Mouse (Mus musculus): ENCODE data around the gene Fpr1. TPM values are rescaled to one million over a fixed set of nuclear protein-coding genes. Genes with fewer than 3 reads are reported as not detected.

Fpr1 gene
- total and polyA plus RNA-seq, 2 experiments from 2014 or later, result 0.53 TPM; not detected in 1

GRCm38 (mm10) chr17:17879347-17879746, 4.4 kb downstream of the Fpr1 start:
- Histone ChIP-seq H3K4me2 (ENCODE audit: low read depth, low read length) (no peak overlapping the region), H3K36me3 (replicated peaks; ENCODE audit: control insufficient read depth, insufficient read depth, low read length) (no peaks in the 10 kb centered on the region), H3K9me3 (replicated peaks; ENCODE audit: control insufficient read depth, low read length) (no peaks in the 10 kb centered on the region), H3K27me3 (ENCODE audit: control insufficient read depth, insufficient read depth, low read length) (no peaks in the 10 kb centered on the region), H3K4me3 (ENCODE audit: low read depth, low read length) (no peak overlapping the region), H3K4me1 (ENCODE audit: control insufficient read depth, insufficient read depth) (no peaks in the 10 kb centered on the region), H3K9ac (replicated peaks; ENCODE audit: low read depth, low read length) (no peak overlapping the region), H3K27ac (ENCODE audit: low read depth) (no peak overlapping the region)
- no peak for DNase-seq (ENCODE audit: low spot score)
- ATAC-seq (ENCODE audit: insufficient read depth, low read depth), result no peak
- TF ChIP-seq CTCF (IDR thresholded peaks at IDR 0.05; ENCODE audit: low read depth) (no peak), EP300 (IDR thresholded peaks at IDR 0.05; ENCODE audit: low read depth) (no peak)
- 67% methylated on average over 1 of the region's 1 CpGs for WGBS

- Histone ChIP-seq H3K27ac (ENCODE audit: low read depth) (no peak overlapping the region), H3K36me3 (replicated peaks; ENCODE audit: control insufficient read depth, insufficient read depth, low read length) (no peaks in the 10 kb centered on the region), H3K4me1 (ENCODE audit: control insufficient read depth, insufficient read depth) (no peaks in the 10 kb centered on the region), H3K4me3 (ENCODE audit: low read depth, low read length) (no peak overlapping the region), H3K9ac (replicated peaks; ENCODE audit: low read depth, low read length) (no peak overlapping the region), H3K9me3 (replicated peaks; ENCODE audit: control insufficient read depth, low read length) (no peaks in the 10 kb centered on the region), H3K4me2 (ENCODE audit: low read depth, low read length) (no peak overlapping the region), H3K27me3 (ENCODE audit: control insufficient read depth, insufficient read depth, low read length) (no peaks in the 10 kb centered on the region)
- DNase-seq (ENCODE audit: low spot score) (no peak), ATAC-seq (ENCODE audit: insufficient read depth, low read depth) (no peak)
- TF ChIP-seq CTCF (IDR thresholded peaks at IDR 0.05; ENCODE audit: low read depth), result no peak
- no peak for TF ChIP-seq EP300 (IDR thresholded peaks at IDR 0.05; ENCODE audit: low read depth)
- 68% methylated on average over 2 of the region's 2 CpGs for WGBS
These were observed 12.0 kb downstream of the Fpr1 start for GRCm38 (mm10) chr17:17871697-17872096.

- H3K9me3 ChIP-seq (replicated peaks; ENCODE audit: control insufficient read depth, low read length), result no peaks in the 10 kb centered on the region
- no peak for TF ChIP-seq CTCF (IDR thresholded peaks at IDR 0.05; ENCODE audit: low read depth)
- no peaks in the 10 kb centered on the region for H3K36me3 ChIP-seq (replicated peaks; ENCODE audit: control insufficient read depth, insufficient read depth, low read length)
- ATAC-seq (ENCODE audit: insufficient read depth, low read depth), result no peak
- no peak for DNase-seq (ENCODE audit: low spot score)
- H3K9ac ChIP-seq (replicated peaks; ENCODE audit: low read depth, low read length), result no peak overlapping the region
- no peak overlapping the region for H3K27ac ChIP-seq (ENCODE audit: low read depth)
- H3K4me3 ChIP-seq (ENCODE audit: low read depth, low read length), result no peak overlapping the region
- 62% methylated on average over 2 of the region's 2 CpGs for WGBS
- H3K27me3 ChIP-seq (ENCODE audit: control insufficient read depth, insufficient read depth, low read length), result no peaks in the 10 kb centered on the region
- H3K4me1 ChIP-seq (ENCODE audit: control insufficient read depth, insufficient read depth), result no peaks in the 10 kb centered on the region
- H3K4me2 ChIP-seq (ENCODE audit: low read depth, low read length), result no peak overlapping the region
These were observed 12.7 kb downstream of the Fpr1 start for GRCm38 (mm10) chr17:17870892-17871550.

- Histone ChIP-seq H3K27ac (ENCODE audit: low read depth) (no peak overlapping the region), H3K4me2 (ENCODE audit: low read depth, low read length) (no peak overlapping the region), H3K9me3 (replicated peaks; ENCODE audit: control insufficient read depth, low read length) (no peaks in the 10 kb centered on the region), H3K27me3 (ENCODE audit: control insufficient read depth, insufficient read depth, low read length) (no peaks in the 10 kb centered on the region), H3K36me3 (replicated peaks; ENCODE audit: control insufficient read depth, insufficient read depth, low read length) (0 out of 2 replicates have a peak, but pooled peaks cover 4% of the 10 kb centered on the region), H3K4me1 (ENCODE audit: control insufficient read depth, insufficient read depth) (no peaks in the 10 kb centered on the region), H3K4me3 (ENCODE audit: low read depth, low read length) (no peak overlapping the region), H3K9ac (replicated peaks; ENCODE audit: low read depth, low read length) (no peak overlapping the region)
- DNase-seq (ENCODE audit: low spot score), result no peak
- 82% methylated on average over 11 of the region's 11 CpGs for WGBS
- TF ChIP-seq CTCF (IDR thresholded peaks at IDR 0.05; ENCODE audit: low read depth) (no peak), EP300 (IDR thresholded peaks at IDR 0.05; ENCODE audit: low read depth) (no peak)
- no peak for ATAC-seq (ENCODE audit: insufficient read depth, low read depth)
These were observed 16.8 kb downstream of the Fpr1 start for GRCm38 (mm10) chr17:17866801-17867469.

GRCm38 (mm10) chr17:17865168-17865567, 18.6 kb downstream of the Fpr1 start:
- no peak for ATAC-seq (ENCODE audit: insufficient read depth, low read depth)
- Histone ChIP-seq H3K36me3 (replicated peaks; ENCODE audit: control insufficient read depth, insufficient read depth, low read length) (0 out of 2 replicates have a peak, but pooled peaks cover 4% of the 10 kb centered on the region), H3K27me3 (ENCODE audit: control insufficient read depth, insufficient read depth, low read length) (no peaks in the 10 kb centered on the region), H3K9me3 (replicated peaks; ENCODE audit: control insufficient read depth, low read length) (no peaks in the 10 kb centered on the region), H3K4me3 (ENCODE audit: low read depth, low read length) (no peak overlapping the region), H3K4me1 (ENCODE audit: control insufficient read depth, insufficient read depth) (no peaks in the 10 kb centered on the region), H3K9ac (replicated peaks; ENCODE audit: low read depth, low read length) (no peak overlapping the region), H3K27ac (ENCODE audit: low read depth) (no peak overlapping the region), H3K4me2 (ENCODE audit: low read depth, low read length) (no peak overlapping the region)
- DNase-seq (ENCODE audit: low spot score), result no peak
- 53% methylated on average over 2 of the region's 2 CpGs for WGBS
- TF ChIP-seq CTCF (IDR thresholded peaks at IDR 0.05; ENCODE audit: low read depth) (no peak), EP300 (IDR thresholded peaks at IDR 0.05; ENCODE audit: low read depth) (no peak)

Measured in heart, postnatal 0 days (tissue).